Mouse (Mus musculus) C2C12 (cell line): ENCODE results near the gene B4galnt4. TPM values are rescaled to one million over a fixed set of nuclear protein-coding genes. Genes with fewer than 3 reads are reported as not detected.
"Not testable (repeated sequence)": the region's sequence is repeated elsewhere in the genome, so short reads cannot be mapped to it uniquely, and the experiment has no call there.

Experiments
- H3K27me3 ChIP-seq: one replicate; pipeline ENCODE4 v1.6.1; 2011; ENCODE audit not compliant: control insufficient read depth, insufficient read depth, insufficient read length
- H3K36me3 ChIP-seq: one replicate; pipeline ENCODE4 v1.6.1; 2011; ENCODE audit not compliant: control insufficient read depth, insufficient read depth
- H3K4me3 ChIP-seq: one replicate; pipeline ENCODE4 v1.5.1; 2011; ENCODE audit warnings: mild to moderate bottlenecking, control low read depth; ENCODE audit not compliant: poor library complexity, insufficient read depth, severe bottlenecking
- H3K79me2 ChIP-seq: one replicate; pipeline ENCODE4 v1.6.1; 2011; ENCODE audit not compliant: control insufficient read depth, insufficient read depth
- H3K79me3 ChIP-seq: one replicate; pipeline ENCODE4 v1.6.1; 2011; ENCODE audit warnings: low read depth, control low read depth
- H3ac ChIP-seq: one replicate; pipeline ENCODE3; 2011; ENCODE audit warnings: low read depth; ENCODE audit not compliant: control insufficient read depth, insufficient read length
- CEBPB ChIP-seq: IDR thresholded peaks from one replicate; pipeline ENCODE4 v1.6.1; 2011; ENCODE audit warnings: low read depth, mild to moderate bottlenecking, control low read depth, moderate library complexity
- CTCF ChIP-seq: IDR thresholded peaks from one replicate; pipeline ENCODE4 v1.5.1; 2011; ENCODE audit not compliant: control insufficient read depth, insufficient read depth, insufficient read length
- FOSL1 ChIP-seq: IDR thresholded peaks from one replicate; pipeline ENCODE4 v1.8.0; 2011; ENCODE audit warnings: mild to moderate bottlenecking, low read length; ENCODE audit not compliant: poor library complexity, insufficient read depth, severe bottlenecking
- MAX ChIP-seq: IDR thresholded peaks from one replicate; pipeline ENCODE4 v1.6.1; 2011; ENCODE audit warnings: mild to moderate bottlenecking, control low read depth
- MYOD1 ChIP-seq: IDR thresholded peaks from one replicate; pipeline ENCODE4 v1.6.1; 2011; ENCODE audit warnings: low read depth; ENCODE audit not compliant: control insufficient read depth, insufficient read length
- MYOG ChIP-seq: IDR thresholded peaks from one replicate; pipeline ENCODE4 v1.6.1; 2011; ENCODE audit not compliant: control insufficient read depth, insufficient read length; ENCODE audit errors: extremely low read depth
- USF1 ChIP-seq: IDR thresholded peaks from one replicate; pipeline ENCODE4 v1.6.1; 2011; ENCODE audit warnings: low read depth, mild to moderate bottlenecking, control low read depth, moderate library complexity
- polyA plus RNA-seq: library from polyadenylated mRNA; unstranded; fragments of >200 nt; fragmentation: generic; extraction: Trizol; gene quantifications from one replicate; pipeline ENCODE4 v1.2.1, GENCODE M21; 2012; ENCODE audit warnings: missing spikeins

The B4galnt4 gene
- polyA plus RNA-seq, 1 experiment, result 4.0 TPM

DNA sequence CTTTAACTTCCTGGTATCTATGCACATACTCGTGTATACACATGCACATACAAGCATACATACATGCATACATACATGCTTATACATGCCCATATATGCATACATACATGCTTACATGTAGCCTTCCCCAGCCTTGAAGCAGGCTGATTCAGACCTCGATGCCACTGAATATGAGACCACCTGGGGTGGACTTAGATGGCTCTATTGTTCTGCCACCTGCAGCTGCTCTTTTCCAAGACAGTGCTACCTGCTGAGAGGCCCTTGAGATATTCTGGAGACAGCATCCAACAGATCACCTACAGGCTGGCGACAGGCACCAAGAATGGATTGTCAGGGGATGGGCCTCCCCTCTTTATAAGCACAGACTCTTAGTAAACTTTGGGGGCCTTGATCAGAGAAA is 30.5 kb upstream of the B4galnt4 start:
- Histone ChIP-seq H3ac (no peak overlapping the region), H3K27me3 (no peaks in the 10 kb centered on the region), H3K79me3 (no peaks in the 10 kb centered on the region), H3K4me3 (no peak overlapping the region), H3K36me3 (no peaks in the 10 kb centered on the region), H3K79me2 (no peaks in the 10 kb centered on the region)
- TF ChIP-seq USF1 (no peak), MYOG (no peak), MYOD1 (no peak), MAX (no peak), FOSL1 (no peak), CTCF (no peak), CEBPB (no peak)

DNA sequence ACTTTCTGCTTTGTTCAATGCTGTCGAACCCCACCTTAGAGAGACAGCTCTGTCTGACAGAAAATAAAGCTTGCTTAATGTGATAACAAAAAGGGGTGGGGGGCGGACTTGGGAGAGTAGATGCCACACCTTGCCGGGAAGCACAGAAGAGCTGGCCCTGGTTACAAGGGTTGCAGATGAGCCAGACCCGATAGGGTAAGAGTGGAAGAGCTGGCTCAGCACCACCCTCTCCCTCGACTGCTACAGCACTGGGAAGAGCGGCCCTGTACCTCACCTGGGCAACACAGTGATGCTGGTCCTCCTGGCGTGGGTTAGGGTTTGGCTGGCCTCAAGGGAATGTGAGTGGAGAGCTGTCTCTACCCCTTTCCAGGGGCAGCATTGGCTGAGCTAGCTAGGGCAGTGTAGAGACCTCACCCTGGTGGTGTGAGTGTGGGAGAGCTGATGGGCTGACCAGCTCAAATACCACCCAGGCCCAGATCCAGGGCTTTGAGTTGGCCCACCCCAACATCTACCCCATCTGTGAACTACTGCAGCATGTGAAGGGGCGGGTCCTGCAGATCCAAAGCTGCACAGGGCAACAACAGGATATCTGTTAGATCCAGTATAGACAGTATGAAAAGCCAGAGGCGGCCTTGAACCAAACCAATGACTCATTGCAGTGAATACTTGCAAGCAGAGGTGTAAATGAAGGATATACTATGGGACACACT is 28.3 kb upstream of the B4galnt4 start:
- no peaks in the 10 kb centered on the region for H3K79me3 ChIP-seq
- no peaks in the 10 kb centered on the region for H3K79me2 ChIP-seq
- no peak overlapping the region for H3ac ChIP-seq
- no peak overlapping the region for H3K4me3 ChIP-seq
- TF ChIP-seq MAX (no peak), MYOD1 (no peak), MYOG (no peak), CEBPB (no peak), FOSL1 (no peak), USF1 (no peak), CTCF (no peak)
- no peaks in the 10 kb centered on the region for H3K27me3 ChIP-seq
- H3K36me3 ChIP-seq, result no peaks in the 10 kb centered on the region

GRCm38 (mm10) chr7:141036624-141037023 is 24.3 kb upstream of the B4galnt4 start:
- not testable (repeated sequence) for H3K79me3 ChIP-seq, H3K36me3 ChIP-seq, H3K27me3 ChIP-seq, H3K79me2 ChIP-seq, H3ac ChIP-seq, H3K4me3 ChIP-seq

DNA sequence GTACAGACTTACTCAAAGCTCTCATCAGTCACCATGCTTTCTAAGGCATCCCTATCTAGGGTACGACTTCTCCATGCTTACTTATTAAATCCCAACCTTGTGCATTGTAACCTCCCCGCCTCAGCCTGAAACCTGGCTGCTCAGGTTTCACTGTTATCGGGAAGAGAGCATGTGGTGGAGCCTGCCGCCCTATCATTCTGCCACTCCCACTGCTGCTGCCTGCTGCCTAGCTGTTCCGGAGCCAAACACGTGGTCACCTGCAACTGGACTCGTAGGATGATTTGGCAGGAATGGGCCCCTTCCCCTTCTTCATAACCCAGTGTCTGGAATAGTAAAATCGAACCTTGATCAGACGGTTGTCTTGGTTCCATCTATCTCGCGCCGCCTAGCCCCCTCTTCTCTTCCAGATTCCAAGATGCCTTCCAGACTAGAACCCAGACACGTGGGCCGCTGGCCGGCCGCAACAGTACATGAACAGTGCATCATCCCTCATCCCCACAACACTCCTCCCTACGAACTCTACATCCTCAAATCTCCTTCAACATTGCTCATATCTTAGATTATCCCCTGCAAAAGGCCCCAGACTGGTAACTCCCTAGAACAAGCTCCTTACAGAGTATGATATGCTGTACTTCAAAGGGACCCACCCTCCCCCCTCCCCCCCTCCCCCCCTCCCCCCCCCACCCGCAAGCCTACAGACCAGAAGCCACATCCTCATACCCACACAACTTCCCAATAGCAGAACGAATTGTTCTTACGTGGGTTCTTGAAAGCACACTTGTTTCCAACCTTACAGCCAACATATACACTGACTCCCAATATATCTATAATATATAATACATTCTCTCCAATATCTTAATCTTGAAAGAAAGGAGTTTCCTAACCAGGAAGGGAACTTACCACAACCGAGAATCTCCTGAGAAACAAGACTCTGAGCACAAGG is 22.5 kb upstream of the B4galnt4 start:
- Histone ChIP-seq H3K4me3 (no peak overlapping the region), H3ac (no peak overlapping the region), H3K79me2 (no peaks in the 10 kb centered on the region), H3K79me3 (no peaks in the 10 kb centered on the region), H3K36me3 (no peaks in the 10 kb centered on the region), H3K27me3 (no peaks in the 10 kb centered on the region)
- TF ChIP-seq MYOG (no peak), FOSL1 (no peak), CTCF (no peak)

DNA sequence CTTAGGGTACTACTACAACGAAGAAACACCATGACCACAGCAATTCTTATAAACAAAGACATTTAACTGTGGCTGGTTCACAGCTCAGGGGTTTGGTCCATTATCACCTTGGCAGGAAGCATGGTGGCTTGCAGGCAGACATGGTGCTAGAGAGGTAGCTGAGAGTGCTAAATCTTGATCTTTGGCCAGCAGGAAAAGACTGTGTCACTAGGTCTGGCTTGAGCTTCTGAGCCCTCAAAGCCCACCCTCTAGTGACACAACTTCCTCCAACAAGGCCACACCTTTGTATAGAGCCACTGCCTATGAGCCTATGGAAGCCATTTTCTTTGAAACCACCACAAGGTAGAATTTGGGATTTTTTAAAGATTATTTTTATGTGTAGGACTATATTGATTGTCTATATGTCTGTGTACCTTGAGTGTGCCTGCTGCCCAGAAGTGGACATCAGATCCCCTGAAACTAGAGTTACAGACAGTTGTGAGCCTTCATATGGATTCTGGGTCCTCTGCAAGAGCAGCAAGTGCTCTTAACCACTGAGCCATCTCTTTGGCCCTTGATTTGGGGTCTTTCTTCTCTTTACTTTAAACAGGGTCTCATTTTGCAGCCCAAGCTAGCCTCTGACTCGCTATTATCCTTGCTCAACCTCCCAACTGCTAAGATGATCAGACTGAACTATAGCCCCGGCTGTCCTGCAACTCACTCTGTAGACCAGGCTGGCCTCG is 21.4 kb upstream of the B4galnt4 start:
- no peaks in the 10 kb centered on the region for H3K79me3 ChIP-seq
- no peaks in the 10 kb centered on the region for H3K79me2 ChIP-seq
- no peak overlapping the region for H3K4me3 ChIP-seq
- H3K27me3 ChIP-seq, result no peaks in the 10 kb centered on the region
- no peak for TF ChIP-seq MYOD1
- H3K36me3 ChIP-seq, result no peaks in the 10 kb centered on the region
- H3ac ChIP-seq, result no peak overlapping the region
